Comparison of ENCODE assay signal across 17 mouse cellular contexts in genomic region chr1:42241172-42241571, GRCm38 (mm10).
"Had no signal": no experiment of that assay in that cellular context is flagged by ENCODE, and none has a peak within 500 bp of the region (broad histone marks: within the 10 kb centered on the region; RNA-seq: fewer than 3 reads in every experiment).

No protein-coding gene starts in this region.

- H3K9me3 ChIP-seq: liver, embryonic 13.5 days; midbrain, embryonic 12.5 days; midbrain, embryonic 15.5 days; neural tube, embryonic 13.5 days; stomach, embryonic 15.5 days had no signal

- H3K27ac ChIP-seq: kidney, postnatal 0 days; layer of hippocampus, adult 2 months; liver, embryonic 13.5 days; midbrain, embryonic 15.5 days; stomach, embryonic 15.5 days had no signal

- H3K4me3 ChIP-seq: layer of hippocampus, adult 2 months; liver, embryonic 13.5 days; midbrain, embryonic 12.5 days; midbrain, embryonic 15.5 days; myocyte; neural tube, embryonic 13.5 days; stomach, embryonic 15.5 days had no signal

- ATAC-seq: midbrain, embryonic 15.5 days had no signal

- H3K36me3 ChIP-seq: liver, embryonic 13.5 days; midbrain, embryonic 12.5 days; midbrain, embryonic 15.5 days; neural tube, embryonic 13.5 days; stomach, embryonic 15.5 days had no signal

- H3K9ac ChIP-seq: liver, embryonic 13.5 days; midbrain, embryonic 12.5 days; midbrain, embryonic 15.5 days; neural tube, embryonic 13.5 days; stomach, embryonic 15.5 days had no signal

- H3K4me1 ChIP-seq: liver, embryonic 13.5 days had no signal

- H3K4me2 ChIP-seq: liver, embryonic 13.5 days; midbrain, embryonic 12.5 days; midbrain, embryonic 15.5 days; neural tube, embryonic 13.5 days; stomach, embryonic 15.5 days had no signal

- DNase-seq: kidney, postnatal 25 days; layer of hippocampus, adult 9-11 months; liver, embryonic 13.5 days; lung, adult 2 months; lung, postnatal 14 days; lung, postnatal 4 days; retina, postnatal 1 day; right cerebral cortex, postnatal 25 days; spleen, adult 18-20 months; thymus, postnatal 36 days had no signal

- H3K27me3 ChIP-seq: liver, embryonic 13.5 days; midbrain, embryonic 12.5 days; midbrain, embryonic 15.5 days; neural tube, embryonic 13.5 days; stomach, embryonic 15.5 days had no signal
